Mouse (Mus musculus) megakaryocyte, embryonic 14.5 days (primary cell): ENCODE measurements around the gene Smurf1. TPM values are rescaled to one million over a fixed set of nuclear protein-coding genes. Genes with fewer than 3 reads are reported as not detected.

Experiments used
- H3K27me3 ChIP-seq: replicated peaks from 2 replicates; pipeline ENCODE3; 2012; ENCODE audit warnings: inconsistent platforms
- H3K36me3 ChIP-seq: replicated peaks from 2 replicates; pipeline ENCODE3; 2012; ENCODE audit warnings: low read length, inconsistent platforms, mixed read lengths
- H3K4me1 ChIP-seq: 2 replicates; pipeline ENCODE4 v1.6.1; 2012; ENCODE audit warnings: inconsistent platforms
- H3K4me3 ChIP-seq: replicated peaks from 2 replicates; pipeline ENCODE3; 2012; ENCODE audit warnings: moderate library complexity, mild to moderate bottlenecking, inconsistent platforms
- H3K9me3 ChIP-seq: 2 replicates; pipeline ENCODE4 v1.6.1; 2012; ENCODE audit warnings: inconsistent platforms
- FLI1 ChIP-seq: IDR thresholded peaks from 2 replicates; pipeline ENCODE4 v1.6.1; 2012; ENCODE audit warnings: low read length, inconsistent platforms, mixed read lengths
- GATA1 ChIP-seq: IDR thresholded peaks from 3 replicates; pipeline ENCODE4 v1.6.1; 2012; ENCODE audit warnings: mixed read lengths, low read length, inconsistent platforms, borderline replicate concordance
- polyA plus RNA-seq: library from polyadenylated mRNA; stranded (reverse); fragments of >175 nt; gene quantifications from 2 replicates; pipeline ENCODE4 v1.2.3, GENCODE M21; 2012; ENCODE audit warnings: low replicate concordance; ENCODE audit not compliant: insufficient read depth

Smurf1 gene
- polyA plus RNA-seq, 1 experiment = 3.2 TPM

DNA sequence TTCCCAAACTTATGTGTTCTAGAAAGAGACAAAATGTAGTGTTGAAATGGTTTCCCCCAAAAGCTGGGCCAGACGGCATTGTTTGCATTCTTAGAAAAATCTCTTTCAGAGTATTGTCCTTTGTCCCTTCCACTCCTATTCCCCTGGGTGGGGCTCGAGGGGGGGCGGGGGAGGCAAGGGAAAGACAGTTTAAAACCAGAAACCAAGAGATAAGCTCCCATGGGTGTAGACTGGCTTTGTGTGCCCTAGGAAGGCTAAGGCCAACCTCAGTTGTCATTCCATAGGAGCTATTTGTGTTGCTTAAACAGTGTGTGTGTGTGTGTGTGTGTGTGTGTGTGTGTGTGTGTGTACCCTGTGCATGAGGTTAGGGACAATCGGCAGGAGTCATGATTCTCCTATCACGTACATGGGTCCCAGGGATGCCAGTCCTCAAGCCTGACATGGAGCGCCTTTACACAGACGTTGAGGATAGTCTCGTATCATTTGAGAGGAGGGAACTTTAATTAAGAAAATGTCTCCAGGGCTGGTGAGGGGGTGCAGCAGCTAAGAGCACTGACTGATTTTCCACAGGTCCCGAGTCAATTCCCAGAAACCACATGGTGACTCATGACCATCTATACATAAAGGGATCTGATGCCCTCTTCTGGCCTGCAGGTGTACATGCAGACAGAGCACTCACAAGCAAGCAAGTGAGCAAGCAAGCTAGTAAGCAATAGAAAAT, 22.9 kb upstream of the Smurf1 start:
- H3K36me3 ChIP-seq = no peaks in the 10 kb centered on the region
- H3K27me3 ChIP-seq = peaks cover 26% of the 10 kb centered on the region
- peaks cover 13% of the 10 kb centered on the region for H3K4me1 ChIP-seq
- no peak overlapping the region for H3K4me3 ChIP-seq
- no peak for TF ChIP-seq FLI1
- TF ChIP-seq GATA1 = no peak
- H3K9me3 ChIP-seq = peaks cover 17% of the 10 kb centered on the region

DNA sequence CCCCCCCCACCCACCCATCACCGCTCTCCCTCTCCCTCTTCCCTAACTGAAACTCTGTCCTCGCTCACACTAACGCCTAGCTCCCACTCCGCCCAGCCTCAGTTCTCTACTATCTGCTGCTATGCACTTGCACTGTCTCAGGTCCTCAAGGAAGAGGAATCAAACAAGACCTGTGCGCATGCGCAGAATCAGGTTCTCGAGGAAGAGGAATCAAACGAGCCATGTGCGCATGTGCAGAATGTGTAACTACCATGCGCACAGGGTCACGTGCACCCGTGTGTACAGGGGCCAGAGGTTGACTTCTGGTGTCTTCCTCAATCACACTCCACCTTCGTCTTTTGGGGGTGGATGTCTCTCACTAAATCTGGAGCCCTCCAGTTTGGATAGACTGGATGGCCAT, 21.9 kb upstream of the Smurf1 start:
- peaks cover 26% of the 10 kb centered on the region for H3K9me3 ChIP-seq
- H3K36me3 ChIP-seq = no peaks in the 10 kb centered on the region
- H3K27me3 ChIP-seq = peaks cover 22% of the 10 kb centered on the region
- TF ChIP-seq GATA1 (no peak), FLI1 (no peak)
- H3K4me1 ChIP-seq = peaks cover 13% of the 10 kb centered on the region
- no peak overlapping the region for H3K4me3 ChIP-seq

DNA sequence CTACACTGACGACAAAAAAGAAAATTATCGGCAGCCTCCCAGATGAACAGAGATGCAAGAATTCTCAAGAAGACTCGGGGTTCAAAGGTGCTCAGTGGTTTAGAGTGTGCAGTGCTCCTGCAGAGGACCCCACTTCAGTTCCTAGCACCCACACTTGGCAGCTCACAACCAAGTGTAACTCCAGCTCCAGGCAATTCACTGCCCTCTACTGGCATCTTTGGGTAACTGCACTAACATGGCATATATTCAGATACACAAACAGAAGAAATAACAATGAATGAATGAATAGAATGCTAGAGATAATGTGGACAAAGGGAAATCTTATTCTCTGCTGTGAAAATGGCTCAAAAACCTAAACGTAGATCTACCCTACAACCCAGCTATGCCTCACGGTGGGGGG, 19.2 kb upstream of the Smurf1 start:
- H3K9me3 ChIP-seq = peaks cover 33% of the 10 kb centered on the region
- H3K4me3 ChIP-seq = no peak overlapping the region
- no peaks in the 10 kb centered on the region for H3K36me3 ChIP-seq
- TF ChIP-seq FLI1 (no peak), GATA1 (no peak)
- peaks cover 12% of the 10 kb centered on the region for H3K27me3 ChIP-seq
- H3K4me1 ChIP-seq = peaks cover 13% of the 10 kb centered on the region

- TF ChIP-seq FLI1 = no peak
- TF ChIP-seq GATA1 = no peak
- H3K4me3 ChIP-seq = no peak overlapping the region
These were observed 17.6 kb upstream of the Smurf1 start for GRCm38 (mm10) chr5:144983227-144983626.

GRCm38 (mm10) chr5:144979110-144979509, 13.5 kb upstream of the Smurf1 start:
- H3K4me3 ChIP-seq = no peak overlapping the region
- TF ChIP-seq GATA1 = no peak
- no peak for TF ChIP-seq FLI1
- H3K9me3 ChIP-seq = peaks cover 22% of the 10 kb centered on the region
- peaks cover 7% of the 10 kb centered on the region; the same call in 1 of the 2 replicates for H3K4me1 ChIP-seq
- H3K27me3 ChIP-seq = peaks cover 25% of the 10 kb centered on the region
- H3K36me3 ChIP-seq = no peaks in the 10 kb centered on the region

More at GRCm38 (mm10) chr5:144983227-144983626, 17.6 kb upstream of the Smurf1 start:
- Histone ChIP-seq H3K27me3 (peaks cover 22% of the 10 kb centered on the region), H3K9me3 (peaks cover 33% of the 10 kb centered on the region), H3K4me1 (peaks cover 8% of the 10 kb centered on the region), H3K36me3 (no peaks in the 10 kb centered on the region)

GRCm38 (mm10) chr5:144978533-144979107, 13.0 kb upstream of the Smurf1 start:
- Histone ChIP-seq H3K36me3 (no peaks in the 10 kb centered on the region), H3K4me1 (peaks cover 5% of the 10 kb centered on the region; the same call in 1 of the 2 replicates), H3K4me3 (no peak overlapping the region), H3K27me3 (peaks cover 24% of the 10 kb centered on the region), H3K9me3 (peaks cover 19% of the 10 kb centered on the region)
- TF ChIP-seq GATA1 (no peak), FLI1 (no peak)

DNA sequence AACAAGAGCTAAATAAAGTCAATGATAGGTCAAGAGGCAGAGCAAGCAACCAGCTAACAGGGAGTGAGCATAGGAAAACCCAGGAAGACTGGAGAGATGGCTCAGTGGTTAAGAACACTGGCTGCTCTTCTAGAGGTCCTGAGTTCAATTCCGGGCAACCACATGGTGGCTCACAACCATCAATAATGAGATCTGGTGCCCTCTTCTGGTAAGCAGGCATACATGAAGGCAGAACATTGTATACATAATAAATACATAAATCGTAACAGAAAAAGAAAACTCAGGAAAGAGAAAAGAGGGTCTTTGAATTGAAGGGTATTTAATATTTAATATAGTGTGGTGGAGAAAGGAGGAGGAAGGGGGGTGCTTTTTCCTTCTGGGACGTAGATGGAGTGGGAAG, 5.6 kb upstream of the Smurf1 start:
- no peaks in the 10 kb centered on the region for H3K36me3 ChIP-seq
- peaks cover 17% of the 10 kb centered on the region for H3K9me3 ChIP-seq
- H3K4me3 ChIP-seq = no peak overlapping the region
- peaks cover 9% of the 10 kb centered on the region for H3K4me1 ChIP-seq
- TF ChIP-seq FLI1 = no peak
- TF ChIP-seq GATA1 = no peak
- peaks cover 40% of the 10 kb centered on the region for H3K27me3 ChIP-seq

DNA sequence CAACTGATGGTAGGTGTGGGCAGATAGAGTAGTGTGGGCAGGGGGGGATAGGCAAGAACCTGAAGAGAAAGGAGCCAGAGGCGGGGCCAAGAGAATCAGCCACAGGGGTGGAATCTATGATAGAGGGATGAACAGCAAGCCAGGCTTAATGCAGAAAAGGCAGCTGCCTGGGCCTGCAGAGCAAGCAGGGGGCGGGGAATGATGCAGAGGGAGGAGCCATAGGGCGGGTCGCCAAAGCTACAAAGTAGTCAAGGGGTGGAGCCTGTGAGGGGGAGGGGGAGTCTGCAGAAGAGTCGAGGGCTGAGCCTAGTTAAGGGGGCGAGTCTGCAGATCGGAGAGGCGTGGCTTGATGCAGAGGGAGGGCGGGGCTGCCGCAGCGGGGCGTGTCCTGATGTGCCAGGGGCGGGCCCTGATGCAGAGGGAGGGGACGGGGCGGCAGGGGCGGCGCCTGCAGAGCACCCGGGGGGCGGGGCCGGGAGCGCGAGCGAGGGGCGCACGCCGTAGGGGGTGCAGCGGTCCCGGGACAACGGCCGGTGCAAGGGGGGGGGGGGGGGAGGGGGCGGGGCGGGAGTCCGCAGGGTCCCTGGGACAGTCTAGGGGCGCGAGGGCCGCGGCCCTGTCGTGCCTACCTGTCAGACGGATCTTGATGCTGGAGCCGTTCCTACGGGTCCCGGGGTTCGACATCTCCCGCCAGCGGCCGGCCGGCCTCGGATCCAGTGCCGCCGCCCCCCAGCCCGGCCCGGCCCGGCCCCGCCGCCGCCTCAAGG, 592 bp downstream of the Smurf1 start:
- Histone ChIP-seq H3K4me3 (peak overlapping the region; percentile 95), H3K27me3 (peaks cover 34% of the 10 kb centered on the region), H3K4me1 (peaks cover 48% of the 10 kb centered on the region), H3K36me3 (no peaks in the 10 kb centered on the region), H3K9me3 (no peaks in the 10 kb centered on the region)
- no peak for TF ChIP-seq FLI1
- TF ChIP-seq GATA1 = no peak

- Histone ChIP-seq H3K9me3 (no peaks in the 10 kb centered on the region), H3K4me1 (peaks cover 54% of the 10 kb centered on the region), H3K27me3 (peaks cover 33% of the 10 kb centered on the region), H3K36me3 (no peaks in the 10 kb centered on the region), H3K4me3 (peak overlapping the region; percentile 95)
- no peak for TF ChIP-seq FLI1
- no peak for TF ChIP-seq GATA1
These were observed 1.2 kb downstream of the Smurf1 start for GRCm38 (mm10) chr5:144964465-144964864.
